Mouse (Mus musculus): ENCODE results near the gene Vopp1. TPM values are rescaled to one million over a fixed set of nuclear protein-coding genes. Genes with fewer than 3 reads are reported as not detected.

The Vopp1 gene
- polyA plus RNA-seq, 1 experiment, result 18.4 TPM

DNA sequence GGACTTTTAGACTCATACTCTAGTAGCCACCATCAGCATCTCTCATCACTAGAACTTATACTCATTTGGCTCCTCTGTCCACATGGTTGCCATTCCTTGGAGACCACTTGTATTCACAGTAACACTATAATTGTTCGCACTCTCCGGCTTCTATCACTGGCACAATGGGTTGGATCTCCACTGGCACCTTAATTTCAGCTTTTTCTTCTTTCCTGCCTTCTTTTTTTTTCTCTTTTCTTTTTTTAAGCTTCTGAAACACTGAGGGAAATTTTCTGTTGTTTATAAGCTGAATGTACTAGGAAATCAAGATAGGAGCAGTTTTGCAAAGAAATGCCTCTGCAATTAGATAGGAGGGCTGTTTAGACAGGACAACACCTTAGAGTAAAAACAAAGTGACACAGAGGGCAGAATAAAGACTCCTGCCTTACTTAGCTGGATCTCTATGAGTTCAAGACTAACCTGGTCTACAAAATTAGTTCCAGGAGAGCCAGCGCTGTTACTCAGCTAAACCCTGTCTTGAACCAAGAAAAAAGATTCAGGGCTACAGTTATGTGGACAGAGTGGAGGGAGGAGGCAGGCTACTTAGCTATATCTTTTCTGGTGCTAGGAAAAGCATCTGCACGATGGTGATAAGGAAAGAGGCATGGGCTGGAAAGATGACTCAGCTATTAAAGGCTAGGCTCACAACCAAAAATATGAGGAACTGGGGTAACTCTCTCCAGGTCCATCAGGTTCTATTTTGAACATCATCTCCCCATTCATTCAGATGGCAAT lies 79.8 kb downstream of the Vopp1 start:
- Histone ChIP-seq H3K27ac (ENCODE audit: control insufficient read depth, insufficient read depth, low read length) (no peak overlapping the region), H3K27me3 (ENCODE audit: control insufficient read depth, insufficient read depth, low read length) (no peaks in the 10 kb centered on the region), H3K4me1 (replicated peaks; ENCODE audit: control insufficient read depth, insufficient read depth, low read length) (no peaks in the 10 kb centered on the region; the same call in 1 of the 2 replicates), H3K36me3 (ENCODE audit: control insufficient read depth, insufficient read depth, low read length) (no peaks in the 10 kb centered on the region), H3K4me3 (ENCODE audit: control insufficient read depth, insufficient read depth, low read length) (no peak overlapping the region)
- 58% methylated on average over 4 of the region's 4 CpGs for WGBS
- TF ChIP-seq CTCF (IDR thresholded peaks at IDR 0.05; ENCODE audit: borderline replicate concordance, control insufficient read depth, extremely low read depth, insufficient read depth, low read length, poor library complexity), result no peak
- TF ChIP-seq POLR2A (IDR thresholded peaks at IDR 0.05; ENCODE audit: control insufficient read depth, extremely low read depth, insufficient read depth, low read length, poor library complexity), result no peak
- DNase-seq, result no peak

DNA sequence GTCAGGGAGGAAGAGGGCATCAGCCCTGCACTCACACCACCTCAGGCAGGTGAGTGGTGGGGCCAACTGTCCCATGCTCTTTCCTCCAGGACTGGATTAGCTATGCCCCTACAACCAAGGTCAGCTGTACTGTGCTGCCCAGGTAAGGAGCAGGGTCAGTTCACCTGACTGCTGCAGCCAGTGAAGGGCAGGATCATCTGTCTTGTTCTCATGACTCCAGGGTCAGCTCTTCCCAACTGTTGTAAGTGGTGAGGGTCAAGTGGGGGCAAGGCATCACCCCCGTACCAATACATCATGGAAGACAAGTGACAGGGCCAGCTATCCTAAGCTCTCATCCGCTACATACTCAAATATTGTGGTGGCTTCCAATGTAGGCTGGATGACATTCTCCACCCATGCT lies 80.8 kb downstream of the Vopp1 start:
- Histone ChIP-seq H3K36me3 (ENCODE audit: control insufficient read depth, insufficient read depth, low read length) (no peaks in the 10 kb centered on the region), H3K27ac (ENCODE audit: control insufficient read depth, insufficient read depth, low read length) (no peak overlapping the region), H3K27me3 (ENCODE audit: control insufficient read depth, insufficient read depth, low read length) (no peaks in the 10 kb centered on the region), H3K4me1 (replicated peaks; ENCODE audit: control insufficient read depth, insufficient read depth, low read length) (no peaks in the 10 kb centered on the region; the same call in 1 of the 2 replicates), H3K4me3 (ENCODE audit: control insufficient read depth, insufficient read depth, low read length) (no peak overlapping the region)
- 100% methylated on average over 2 of the region's 2 CpGs for WGBS
- no peak for TF ChIP-seq POLR2A (IDR thresholded peaks at IDR 0.05; ENCODE audit: control insufficient read depth, extremely low read depth, insufficient read depth, low read length, poor library complexity)
- no peak for TF ChIP-seq CTCF (IDR thresholded peaks at IDR 0.05; ENCODE audit: borderline replicate concordance, control insufficient read depth, extremely low read depth, insufficient read depth, low read length, poor library complexity)
- DNase-seq, result no peak

DNA sequence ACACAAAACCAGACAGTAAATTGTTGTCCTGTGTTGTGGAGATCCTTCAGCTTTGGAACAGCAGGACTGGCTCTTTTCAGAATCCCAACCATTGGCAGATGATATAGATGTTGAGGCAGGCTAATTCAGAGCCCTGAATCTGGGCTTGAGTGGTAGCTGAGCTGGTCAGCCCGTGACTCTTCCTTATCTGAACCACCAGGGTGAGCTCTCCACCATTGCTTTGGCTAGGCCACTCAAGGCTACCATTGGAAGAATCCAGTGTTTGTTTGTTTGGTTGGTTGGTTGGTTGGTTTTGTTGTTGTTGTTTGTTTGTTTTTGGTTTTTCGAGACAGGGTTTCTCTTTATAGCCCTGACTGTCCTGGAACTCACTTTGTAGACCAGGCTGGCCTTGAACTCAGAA lies 81.6 kb downstream of the Vopp1 start:
- H3K4me1 ChIP-seq (replicated peaks; ENCODE audit: control insufficient read depth, insufficient read depth, low read length), result no peaks in the 10 kb centered on the region; the same call in 1 of the 2 replicates
- H3K36me3 ChIP-seq (ENCODE audit: control insufficient read depth, insufficient read depth, low read length), result no peaks in the 10 kb centered on the region
- DNase-seq, result no peak
- no peaks in the 10 kb centered on the region for H3K27me3 ChIP-seq (ENCODE audit: control insufficient read depth, insufficient read depth, low read length)
- H3K27ac ChIP-seq (ENCODE audit: control insufficient read depth, insufficient read depth, low read length), result no peak overlapping the region
- TF ChIP-seq CTCF (IDR thresholded peaks at IDR 0.05; ENCODE audit: borderline replicate concordance, control insufficient read depth, extremely low read depth, insufficient read depth, low read length, poor library complexity), result no peak
- TF ChIP-seq POLR2A (IDR thresholded peaks at IDR 0.05; ENCODE audit: control insufficient read depth, extremely low read depth, insufficient read depth, low read length, poor library complexity), result no peak
- 89% methylated on average over 2 of the region's 2 CpGs for WGBS
- H3K4me3 ChIP-seq (ENCODE audit: control insufficient read depth, insufficient read depth, low read length), result no peak overlapping the region

DNA sequence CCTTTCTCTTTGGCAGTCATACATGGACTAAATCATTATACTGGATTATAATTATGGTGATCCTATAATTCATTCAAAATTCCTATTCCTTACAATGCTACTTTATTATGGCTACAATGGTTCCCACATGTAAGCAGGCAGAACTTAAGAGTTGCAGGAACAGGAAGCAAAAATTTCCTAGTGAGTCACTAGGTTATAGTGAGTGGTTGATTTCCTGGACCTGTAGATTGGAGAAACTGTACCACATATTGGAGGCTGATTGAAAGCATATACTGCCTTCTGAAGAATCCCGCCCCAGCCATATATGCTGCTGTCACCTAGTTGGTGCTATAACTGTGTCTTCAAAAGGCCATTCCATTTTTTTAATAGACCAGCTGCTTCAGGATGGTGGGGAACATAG lies 82.2 kb downstream of the Vopp1 start:
- Histone ChIP-seq H3K4me3 (ENCODE audit: control insufficient read depth, insufficient read depth, low read length) (no peak overlapping the region), H3K27me3 (ENCODE audit: control insufficient read depth, insufficient read depth, low read length) (no peaks in the 10 kb centered on the region), H3K36me3 (ENCODE audit: control insufficient read depth, insufficient read depth, low read length) (no peaks in the 10 kb centered on the region), H3K4me1 (replicated peaks; ENCODE audit: control insufficient read depth, insufficient read depth, low read length) (no peaks in the 10 kb centered on the region; the same call in 1 of the 2 replicates), H3K27ac (ENCODE audit: control insufficient read depth, insufficient read depth, low read length) (no peak overlapping the region)
- no peak for TF ChIP-seq POLR2A (IDR thresholded peaks at IDR 0.05; ENCODE audit: control insufficient read depth, extremely low read depth, insufficient read depth, low read length, poor library complexity)
- no peak for TF ChIP-seq CTCF (IDR thresholded peaks at IDR 0.05; ENCODE audit: borderline replicate concordance, control insufficient read depth, extremely low read depth, insufficient read depth, low read length, poor library complexity)
- no peak for DNase-seq
- WGBS, result 95% methylated on average over 1 of the region's 1 CpGs

DNA sequence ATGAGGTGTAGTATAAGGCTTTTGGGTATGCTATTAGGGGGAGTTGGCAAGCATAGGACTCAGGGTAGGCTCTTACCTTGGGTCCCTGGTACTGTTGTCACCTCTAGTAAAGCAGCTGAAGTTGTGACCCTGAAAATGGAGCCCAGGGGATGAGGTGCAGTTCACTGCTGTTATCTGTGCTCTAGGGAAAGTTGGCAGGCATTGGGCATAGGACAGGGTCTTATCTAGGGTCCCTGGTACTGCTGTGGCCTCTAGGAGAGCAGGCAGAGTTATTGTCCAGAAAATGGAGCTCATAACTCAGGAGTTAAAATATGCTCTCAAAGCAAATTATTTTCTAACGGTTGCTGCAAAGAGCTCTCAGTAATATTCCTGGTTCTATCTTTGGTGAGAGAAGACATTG lies 103.6 kb downstream of the Vopp1 start:
- H3K4me1 ChIP-seq (replicated peaks; ENCODE audit: control insufficient read depth, insufficient read depth, low read length), result no peaks in the 10 kb centered on the region
- DNase-seq, result no peak
- TF ChIP-seq CTCF (IDR thresholded peaks at IDR 0.05; ENCODE audit: borderline replicate concordance, control insufficient read depth, extremely low read depth, insufficient read depth, low read length, poor library complexity), result no peak
- no peak for TF ChIP-seq POLR2A (IDR thresholded peaks at IDR 0.05; ENCODE audit: control insufficient read depth, extremely low read depth, insufficient read depth, low read length, poor library complexity)

DNA sequence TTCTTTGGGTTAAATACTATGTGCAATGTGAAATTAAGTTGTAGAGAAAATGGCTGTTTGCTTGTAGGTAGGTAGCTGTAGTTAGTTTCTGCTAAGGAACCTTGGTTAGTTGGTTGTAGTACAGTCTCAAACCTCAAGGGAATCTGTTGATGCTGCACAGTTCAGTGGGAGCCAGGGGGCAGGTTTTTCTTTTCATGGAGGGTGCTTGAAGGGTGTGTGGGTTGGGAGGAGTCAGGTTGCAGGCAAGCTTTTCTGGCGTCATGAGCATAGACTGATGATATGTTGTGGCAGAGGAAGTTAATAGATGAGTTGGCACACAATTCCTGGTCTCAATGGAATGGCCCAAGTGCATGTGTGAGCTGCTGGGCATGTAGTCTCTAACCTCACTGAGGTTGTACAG lies 113.2 kb downstream of the Vopp1 start:
- DNase-seq, result no peak
- H3K4me1 ChIP-seq (replicated peaks; ENCODE audit: control insufficient read depth, insufficient read depth, low read length), result no peaks in the 10 kb centered on the region
- no peaks in the 10 kb centered on the region for H3K27me3 ChIP-seq (ENCODE audit: control insufficient read depth, insufficient read depth, low read length)
- no peak overlapping the region for H3K4me3 ChIP-seq (ENCODE audit: control insufficient read depth, insufficient read depth, low read length)
- 48% methylated on average over 1 of the region's 1 CpGs for WGBS
- H3K27ac ChIP-seq (ENCODE audit: control insufficient read depth, insufficient read depth, low read length), result no peak overlapping the region
- TF ChIP-seq POLR2A (IDR thresholded peaks at IDR 0.05; ENCODE audit: control insufficient read depth, extremely low read depth, insufficient read depth, low read length, poor library complexity), result no peak
- TF ChIP-seq CTCF (IDR thresholded peaks at IDR 0.05; ENCODE audit: borderline replicate concordance, control insufficient read depth, extremely low read depth, insufficient read depth, low read length, poor library complexity), result no peak
- no peaks in the 10 kb centered on the region for H3K36me3 ChIP-seq (ENCODE audit: control insufficient read depth, insufficient read depth, low read length)

More for the DNA sequence above, 103.6 kb downstream of the Vopp1 start:
- H3K4me3 ChIP-seq (ENCODE audit: control insufficient read depth, insufficient read depth, low read length), result no peak overlapping the region
- H3K27me3 ChIP-seq (ENCODE audit: control insufficient read depth, insufficient read depth, low read length), result no peaks in the 10 kb centered on the region
- WGBS, result 97% methylated on average over 1 of the region's 1 CpGs
- no peak overlapping the region for H3K27ac ChIP-seq (ENCODE audit: control insufficient read depth, insufficient read depth, low read length)
- no peaks in the 10 kb centered on the region for H3K36me3 ChIP-seq (ENCODE audit: control insufficient read depth, insufficient read depth, low read length)

All from thymus, adult 2 months (tissue).